Mouse (Mus musculus): ENCODE data around the gene Camta1. TPM values are rescaled to one million over a fixed set of nuclear protein-coding genes. Genes with fewer than 3 reads are reported as not detected.
A peak's percentile ranks its signal among the peaks of the same experiment; 100 is the strongest.

Camta1 gene
- total RNA-seq, 2 experiments from 2014 or later, result 234 to 244 TPM

DNA sequence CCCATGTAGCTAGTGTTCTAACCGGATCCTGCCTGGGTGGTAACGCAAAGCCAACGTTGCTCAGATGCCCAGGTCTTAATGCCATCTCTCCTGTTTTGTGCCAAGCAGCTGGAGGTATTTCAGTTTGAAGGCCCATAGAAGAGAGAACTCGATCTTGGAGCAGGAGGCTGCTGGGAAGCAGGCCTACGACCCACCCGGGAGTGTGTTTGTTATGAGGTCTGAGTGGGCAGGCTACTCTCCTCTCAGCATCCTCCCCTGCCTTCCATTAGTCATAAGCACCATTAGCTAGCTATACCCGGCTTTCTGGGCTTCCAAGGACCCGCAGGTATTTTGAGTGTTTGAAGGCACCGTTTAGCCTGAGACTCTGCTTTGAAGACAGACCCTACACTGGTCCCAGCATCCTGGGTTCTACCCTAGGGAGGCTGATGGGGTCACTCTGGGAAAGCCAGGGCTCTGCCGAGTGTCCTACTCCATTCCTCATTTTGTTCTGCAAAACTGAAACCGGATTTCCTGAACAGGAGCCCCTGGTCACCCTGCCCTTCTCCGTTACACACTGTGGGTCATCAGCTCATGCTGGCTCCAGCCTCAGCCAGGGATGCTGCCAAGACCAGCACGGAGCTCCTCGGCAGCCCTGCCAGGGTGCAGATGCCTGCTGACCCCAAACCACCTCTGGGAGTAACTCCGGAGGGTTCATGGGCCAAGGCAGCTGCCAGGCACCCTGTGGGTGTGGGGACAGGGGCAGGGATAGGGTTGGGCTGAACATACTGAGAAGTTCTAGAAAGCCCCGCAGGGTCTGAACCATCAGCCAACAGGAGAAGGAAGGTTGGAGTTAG lies 731.7 kb downstream of the Camta1 start:
- intact Hi-C loops (cut with DNase I), result no loop called here
- no peak for DNase-seq (ENCODE audit: low spot score)

DNA sequence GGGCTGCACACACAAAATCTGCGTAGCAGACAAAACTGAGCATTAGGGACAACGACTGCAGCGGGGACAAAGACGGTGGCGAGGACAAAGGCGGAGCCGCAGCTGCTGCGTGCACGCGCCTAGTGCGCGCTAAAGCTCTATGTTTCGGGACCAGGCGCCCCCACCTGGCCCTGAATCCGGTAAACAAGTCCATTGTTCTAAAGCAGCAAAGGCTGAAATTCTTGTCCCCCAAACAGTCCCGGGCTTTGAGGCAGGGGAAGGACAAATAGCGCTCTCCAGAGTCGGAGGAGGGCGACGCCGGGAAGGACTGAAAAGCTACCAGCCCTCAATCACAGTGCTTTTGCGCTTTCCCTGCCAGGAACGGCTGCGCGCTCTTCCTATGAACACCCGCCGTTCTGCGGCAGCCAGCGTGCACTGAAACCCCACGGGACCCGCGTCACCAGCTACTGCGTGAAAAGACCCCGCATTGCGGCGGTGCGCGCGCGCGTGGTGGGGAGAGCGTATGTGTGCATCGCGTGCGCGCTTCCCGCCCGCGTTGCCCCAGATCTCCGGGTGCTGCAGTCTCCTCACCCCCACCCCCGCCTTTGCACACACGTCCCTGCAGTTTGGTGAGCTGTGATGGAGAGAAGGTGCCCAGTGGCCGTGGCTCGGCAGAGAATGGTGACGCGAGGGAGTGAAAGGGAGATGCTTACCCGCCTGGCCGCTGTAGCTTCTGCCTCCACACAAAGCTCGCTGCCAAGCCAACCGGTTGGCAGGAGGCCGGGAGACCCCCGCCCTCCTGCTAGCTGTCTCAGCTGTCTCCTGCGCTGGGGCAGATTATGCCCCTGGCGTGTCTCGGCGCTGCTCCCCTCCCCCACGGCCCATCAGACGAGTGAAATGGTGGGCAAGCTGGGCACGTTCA lies 732.8 kb downstream of the Camta1 start:
- no peak for DNase-seq (ENCODE audit: low spot score)
- intact Hi-C loops (cut with DNase I), result no loop called here

- no peak for DNase-seq (ENCODE audit: low spot score)
- intact Hi-C loops (cut with DNase I), result no loop called here
These were observed 733.8 kb downstream of the Camta1 start for GRCm38 (mm10) chr4:151127636-151128548.

GRCm38 (mm10) chr4:151118883-151119282 lies 742.8 kb downstream of the Camta1 start:
- intact Hi-C loops (cut with DNase I), result no loop called here
- DNase-seq (ENCODE audit: low spot score), result no peak

DNA sequence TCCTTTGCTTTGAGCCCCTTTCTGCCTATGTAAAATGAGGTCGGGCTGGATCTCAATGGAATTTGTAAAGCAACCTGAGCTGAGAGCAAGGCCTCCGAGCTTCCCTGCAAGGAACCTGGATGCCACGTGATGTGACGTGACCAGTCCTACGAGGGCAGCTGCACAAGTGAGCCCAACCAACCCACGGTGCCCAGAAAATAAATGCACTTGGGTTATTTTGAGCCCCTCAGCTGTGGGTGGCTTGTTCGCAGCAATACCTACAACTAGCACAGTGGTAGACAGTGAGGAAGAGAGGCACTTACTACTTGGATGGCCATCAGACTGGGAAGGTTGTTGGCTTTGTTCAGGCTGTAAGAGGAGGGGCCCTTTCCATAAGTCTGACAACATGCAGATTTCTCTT lies 747.1 kb downstream of the Camta1 start:
- intact Hi-C loops (cut with DNase I), result no loop called here
- DNase-seq (ENCODE audit: low spot score), result no peak

GRCm38 (mm10) chr4:151111226-151111625 lies 750.5 kb downstream of the Camta1 start:
- intact Hi-C loops (cut with DNase I), result no loop called here
- no peak for DNase-seq (ENCODE audit: low spot score)

DNA sequence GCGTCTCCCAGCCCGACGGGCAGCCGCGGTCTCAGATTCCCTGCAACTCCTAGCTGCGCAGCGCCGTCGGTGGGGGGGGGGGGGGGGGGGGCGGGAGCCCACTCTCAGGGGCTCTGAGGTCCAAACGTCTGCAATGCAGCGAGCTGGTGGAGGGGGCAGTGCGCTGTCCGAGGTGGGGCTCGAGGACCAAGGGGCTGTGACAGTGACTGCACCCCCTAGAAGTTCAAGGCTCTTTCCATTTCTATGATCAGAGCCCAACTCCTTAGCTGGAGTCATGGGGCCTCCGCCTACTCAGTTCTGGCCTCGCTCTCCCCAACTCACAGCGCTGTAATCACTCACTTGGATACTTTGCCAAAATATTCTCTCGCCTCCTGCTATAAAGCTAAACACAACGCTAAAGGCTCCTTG lies 752.8 kb downstream of the Camta1 start:
- DNase-seq (ENCODE audit: low spot score), result no peak
- intact Hi-C loops (cut with DNase I), result loop anchor here (2.0 kb wide), 1 partner anchor 14 kb away; no protein-coding TSS in a partner anchor

GRCm38 (mm10) chr4:151108028-151108771 lies 753.5 kb downstream of the Camta1 start:
- intact Hi-C loops (cut with DNase I), result loop anchor here (2.0 kb wide), 1 partner anchor 15 kb away; no protein-coding TSS in a partner anchor
- DNase-seq (ENCODE audit: low spot score), result peak; percentile 68

- intact Hi-C loops (cut with DNase I), result loop anchor here (2.0 kb wide), 1 partner anchor 15 kb away; no protein-coding TSS in a partner anchor
- no peak for DNase-seq (ENCODE audit: low spot score)
These were observed 754.3 kb downstream of the Camta1 start for GRCm38 (mm10) chr4:151107131-151108001.

- intact Hi-C loops (cut with DNase I), result no loop called here
- no peak for DNase-seq (ENCODE audit: low spot score)
These were observed 755.2 kb downstream of the Camta1 start for GRCm38 (mm10) chr4:151106468-151106867.

DNA sequence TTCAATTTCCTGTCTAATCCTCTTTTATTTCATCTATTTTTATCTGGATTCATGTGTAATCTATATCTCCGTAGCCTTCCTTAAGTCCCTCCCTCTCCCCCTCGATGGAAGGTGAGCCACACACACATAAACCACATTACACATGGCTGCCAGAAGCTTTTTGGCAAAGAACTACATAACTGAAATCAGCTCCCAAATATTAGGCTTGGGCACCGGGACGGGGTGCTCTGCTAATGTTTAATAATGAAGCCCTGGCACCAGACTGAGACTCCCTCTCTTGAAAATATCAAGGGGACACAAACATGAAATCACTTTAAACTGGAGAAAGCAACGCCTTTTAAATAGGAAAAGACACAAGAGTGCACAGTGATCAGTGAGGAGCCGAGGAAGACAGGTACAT lies 755.8 kb downstream of the Camta1 start:
- intact Hi-C loops (cut with DNase I), result no loop called here
- DNase-seq (ENCODE audit: low spot score), result no peak

DNA sequence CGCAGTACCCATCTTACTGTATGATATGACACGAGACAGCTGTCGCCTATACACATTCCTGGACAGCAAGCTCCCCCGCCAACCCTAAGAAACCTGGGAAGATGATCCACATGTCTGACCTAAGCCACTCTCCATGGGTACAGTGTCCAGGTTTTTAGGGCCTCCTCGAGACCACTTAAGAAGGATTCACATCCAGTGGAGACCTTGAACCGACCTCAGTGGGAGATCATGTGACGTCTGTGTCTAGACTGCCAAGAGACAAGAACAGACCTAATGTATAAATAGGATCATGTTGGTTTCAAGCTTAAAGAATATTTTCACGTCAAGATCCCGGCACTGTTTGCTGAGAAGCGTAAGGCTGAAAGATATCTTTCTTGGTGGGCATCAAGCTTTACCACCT lies 757.5 kb downstream of the Camta1 start:
- DNase-seq (ENCODE audit: low spot score), result no peak
- intact Hi-C loops (cut with DNase I), result no loop called here

GRCm38 (mm10) chr4:151103646-151104045 lies 758.0 kb downstream of the Camta1 start:
- intact Hi-C loops (cut with DNase I), result no loop called here
- no peak for DNase-seq (ENCODE audit: low spot score)

DNA sequence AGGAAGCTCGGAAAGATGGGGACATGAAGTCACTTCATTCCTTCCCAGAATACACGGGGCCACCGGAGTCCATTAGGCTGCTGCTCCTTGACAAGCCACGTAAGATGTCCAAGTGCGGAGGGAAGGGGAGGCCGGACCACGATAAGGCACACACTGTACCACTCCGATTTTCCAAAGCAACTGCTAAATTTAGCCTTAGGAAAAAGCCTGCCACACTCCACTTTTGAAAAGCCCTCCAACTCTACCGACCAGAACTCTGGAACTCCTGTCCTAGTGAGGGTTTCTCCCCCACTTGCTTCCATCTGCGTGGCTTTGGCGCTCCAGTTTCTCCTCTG lies 764.6 kb downstream of the Camta1 start:
- intact Hi-C loops (cut with DNase I), result no loop called here
- DNase-seq (ENCODE audit: low spot score), result no peak

DNA sequence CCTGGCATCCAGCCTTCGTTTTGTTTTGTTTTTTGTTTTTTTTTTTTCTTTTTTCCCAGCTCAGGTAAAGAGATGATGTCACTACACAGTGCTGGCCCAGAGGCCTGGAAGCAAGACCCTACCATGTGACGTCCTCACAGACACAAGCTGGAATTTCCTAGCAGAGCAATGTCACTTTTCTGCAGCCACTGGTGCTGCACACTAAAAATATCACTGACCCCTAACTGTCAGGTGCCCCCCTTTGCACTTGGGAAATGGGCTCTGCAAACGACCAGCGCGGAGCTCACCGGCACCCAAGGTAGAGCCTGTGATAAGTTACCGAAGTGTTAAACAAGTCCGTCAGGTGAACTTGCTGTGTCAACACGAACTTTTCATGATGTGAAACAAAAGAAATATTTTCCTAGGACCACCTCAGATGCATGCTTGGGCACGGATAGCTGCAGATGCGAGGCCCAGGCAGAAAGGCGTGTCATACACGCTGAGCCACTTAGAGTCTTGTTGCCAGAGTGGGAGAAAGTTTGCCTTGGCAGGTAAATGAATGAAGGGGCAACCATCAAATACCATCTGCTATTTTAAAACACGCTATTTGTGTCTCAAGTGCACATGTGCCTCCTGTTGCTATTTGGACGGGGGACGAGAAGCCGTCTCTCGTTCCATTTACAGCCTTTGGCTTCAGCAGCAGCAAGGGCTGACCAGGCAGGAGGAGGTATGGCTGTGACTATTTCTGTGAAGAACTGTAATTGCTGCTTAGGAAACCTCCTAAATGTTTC lies 765.2 kb downstream of the Camta1 start:
- intact Hi-C loops (cut with DNase I), result no loop called here
- DNase-seq (ENCODE audit: low spot score), result no peak

DNA sequence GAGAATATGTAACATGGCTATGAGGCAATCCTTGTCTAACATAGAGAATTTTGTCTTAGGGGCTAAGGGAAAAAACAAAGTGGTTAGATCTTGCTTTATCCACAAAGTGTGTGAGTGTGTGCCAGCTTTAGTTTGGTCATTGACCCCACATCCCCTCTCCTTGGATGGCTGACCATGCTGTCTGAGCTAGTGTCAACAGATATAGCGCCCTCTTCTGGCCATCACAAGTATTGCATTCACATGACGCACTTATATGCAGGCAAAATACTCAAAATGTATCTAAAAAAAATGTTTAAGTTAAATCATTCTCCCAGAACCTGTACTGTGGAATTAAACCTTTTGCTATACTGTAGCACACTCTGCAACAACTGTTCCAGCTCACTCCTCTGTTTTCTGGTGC lies 766.5 kb downstream of the Camta1 start:
- intact Hi-C loops (cut with DNase I), result no loop called here
- DNase-seq (ENCODE audit: low spot score), result no peak

GRCm38 (mm10) chr4:151089270-151089669 lies 772.4 kb downstream of the Camta1 start, which contains the start of gene Gm13090:
TSS of gene Gm13090 (plus strand) at chr4:151089570.
- no peak for DNase-seq (ENCODE audit: low spot score)
- intact Hi-C loops (cut with DNase I), result no loop called here
